Comparison of ENCODE assay signal across 11 mouse cellular contexts in the genomic region with DNA sequence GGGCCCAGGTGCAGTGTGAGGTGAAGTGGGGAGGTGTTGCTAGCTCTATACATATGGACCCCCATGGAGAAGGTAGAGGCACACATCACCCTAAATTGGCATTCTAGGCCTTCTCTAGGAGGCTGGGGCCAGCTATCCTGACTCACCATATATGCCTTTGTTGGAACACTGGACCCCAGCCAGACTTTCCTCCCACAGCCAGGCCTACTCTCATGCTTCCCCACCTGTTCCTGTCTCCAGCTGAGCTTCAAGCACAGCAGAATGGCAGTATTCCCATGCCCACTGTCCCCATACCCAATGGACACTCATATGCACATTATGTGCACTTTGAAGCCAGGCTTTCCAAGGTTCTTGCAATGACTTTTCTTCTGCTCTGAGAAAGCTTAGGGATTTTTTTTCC.
DNase-seq lines count a peak whose midpoint lies in the region; ATAC-seq and TF ChIP-seq lines count a peak whose summit lies in the region.
"Had no signal": no experiment of that assay in that cellular context is flagged by ENCODE, and none has a peak within 500 bp of the region (broad histone marks: within the 10 kb centered on the region; RNA-seq: fewer than 3 reads in every experiment).

No protein-coding gene starts in this region.

- no peaks in the 10 kb centered on the region for H3K36me3 ChIP-seq in heart, embryonic 11.5 days (ENCODE audit: control insufficient read depth, insufficient read depth, low read length)
- H3K36me3 ChIP-seq: heart, embryonic 10.5 days; kidney, embryonic 15.5 days had no signal

- no peak overlapping the region for H3K9ac ChIP-seq in heart, embryonic 11.5 days (ENCODE audit: low read depth, low read length)
- H3K9ac ChIP-seq: kidney, embryonic 15.5 days had no signal

- H3K4me3 ChIP-seq in heart, embryonic 11.5 days (ENCODE audit: low read depth, low read length) = no peak overlapping the region
- H3K4me3 ChIP-seq: erythroblast, embryonic 14.5 days; heart, embryonic 10.5 days; kidney, embryonic 15.5 days had no signal

- DNase-seq in 3T3-L1 (ENCODE audit: low read depth, low spot score) = peak; percentile 77
- peak; percentile 50 for DNase-seq in brain, embryonic 14.5 days (ENCODE audit: low read depth)
- DNase-seq in frontal cortex, postnatal 36 days (ENCODE audit: low spot score in 2 of 2) = peak; percentile 82 to 88
- peak; percentile 80 to 92 for DNase-seq in left cerebral cortex, postnatal 14 days (ENCODE audit: low spot score in 2 of 2)
- no peak for DNase-seq in T-cell, adult 2 months (ENCODE audit: low spot score)
- DNase-seq in spleen, adult 12 weeks (ENCODE audit: low spot score) = no peak
- no peak for DNase-seq in ovary, adult 18-20 months (ENCODE audit: low spot score)

- H3K27ac ChIP-seq in heart, embryonic 11.5 days (ENCODE audit: low read depth, low read length) = no peak overlapping the region
- H3K27ac ChIP-seq: kidney, embryonic 15.5 days had no signal

- no peak for TF ChIP-seq CTCF in brain, embryonic 14.5 days (IDR thresholded peaks at IDR 0.05; ENCODE audit: borderline replicate concordance, extremely low read depth, insufficient read depth, insufficient read length)

- intact Hi-C loops in left cerebral cortex, postnatal 14 days (cut with DNase I) = no loop called here

- peaks cover 56% of the 10 kb centered on the region for H3K4me1 ChIP-seq in heart, embryonic 11.5 days (ENCODE audit: control insufficient read depth, insufficient read depth, low read length)

- no peaks in the 10 kb centered on the region for H3K9me3 ChIP-seq in heart, embryonic 11.5 days (replicated peaks; ENCODE audit: control insufficient read depth, low read length)
- H3K9me3 ChIP-seq: heart, embryonic 10.5 days; kidney, embryonic 15.5 days had no signal

- ATAC-seq in heart, embryonic 11.5 days (replicated peaks; ENCODE audit: insufficient number of reproducible peaks, low FRiP score, low TSS enrichment) = no peak

- H3K4me2 ChIP-seq in heart, embryonic 11.5 days = no peak overlapping the region
- H3K4me2 ChIP-seq: kidney, embryonic 15.5 days had no signal

- no peak for TF ChIP-seq POLR2A in brain, embryonic 14.5 days (IDR thresholded peaks at IDR 0.05; ENCODE audit: borderline replicate concordance, extremely low read depth, insufficient read depth, insufficient read length, poor library complexity, severe bottlenecking)

- no peaks in the 10 kb centered on the region for H3K27me3 ChIP-seq in heart, embryonic 11.5 days (ENCODE audit: control insufficient read depth, insufficient read depth, low read length)

Comparison
In these comparisons a context has a peak if more than half of its experiments do, and no peak if none do; other contexts are left out.
1. DNase-seq: peak in 3T3-L1 (single experiment), brain, embryonic 14.5 days (single experiment), frontal cortex, postnatal 36 days (2 of 2) and left cerebral cortex, postnatal 14 days (2 of 2); none in T-cell, adult 2 months (single experiment), spleen, adult 12 weeks (single experiment) and ovary, adult 18-20 months (single experiment).